Mouse (Mus musculus): ENCODE data around the gene Myh7b. TPM values are rescaled to one million over a fixed set of nuclear protein-coding genes. Genes with fewer than 3 reads are reported as not detected.
"Not testable (repeated sequence)": the region's sequence is repeated elsewhere in the genome, so short reads cannot be mapped to it uniquely, and the experiment has no call there.

Gene Myh7b
- total RNA-seq, 2 experiments from 2014 or later: 5.5 to 5.6 TPM

GRCm38 (mm10) chr2:155585082-155585481, 25.9 kb upstream of the Myh7b start:
- no peak for TF ChIP-seq CTCF (conservative IDR thresholded peaks at IDR 0.05)
- Histone ChIP-seq H3K27ac (no peak overlapping the region), H3K4me3 (no peak overlapping the region)
- no peak for DNase-seq (ENCODE audit: low spot score in 2 of 2)

- TF ChIP-seq CTCF (conservative IDR thresholded peaks at IDR 0.05): no peak
- no peak overlapping the region for H3K27ac ChIP-seq
- H3K4me3 ChIP-seq: no peak overlapping the region
- no peak for DNase-seq (ENCODE audit: low spot score in 2 of 2)
Measured at GRCm38 (mm10) chr2:155585486-155585885, 25.5 kb upstream of the Myh7b start.

- H3K4me3 ChIP-seq: no peak overlapping the region
- no peak for TF ChIP-seq CTCF (conservative IDR thresholded peaks at IDR 0.05)
Measured at GRCm38 (mm10) chr2:155588136-155588535, 22.9 kb upstream of the Myh7b start.

GRCm38 (mm10) chr2:155589521-155589920, 21.5 kb upstream of the Myh7b start:
- DNase-seq (ENCODE audit: low spot score in 2 of 2): no peak
- Histone ChIP-seq H3K4me3 (no peak overlapping the region), H3K27ac (peak overlapping the region; percentile 12; the same call in 1 of the 2 replicates)
- TF ChIP-seq CTCF (conservative IDR thresholded peaks at IDR 0.05): no peak

More at GRCm38 (mm10) chr2:155588136-155588535, 22.9 kb upstream of the Myh7b start:
- DNase-seq (ENCODE audit: low spot score in 2 of 2): no peak
- H3K27ac ChIP-seq: no peak overlapping the region

- no peak overlapping the region for H3K27ac ChIP-seq
- DNase-seq (ENCODE audit: low spot score in 2 of 2): no peak
- H3K4me3 ChIP-seq: no peak overlapping the region
- TF ChIP-seq CTCF (conservative IDR thresholded peaks at IDR 0.05): no peak
Measured at GRCm38 (mm10) chr2:155590876-155591275, 20.1 kb upstream of the Myh7b start.

GRCm38 (mm10) chr2:155591676-155592075, 19.3 kb upstream of the Myh7b start:
- no peak for DNase-seq (ENCODE audit: low spot score in 2 of 2)
- peak overlapping the region; percentile 94; the same call in 1 of the 2 replicates for H3K27ac ChIP-seq
- H3K4me3 ChIP-seq: peak overlapping the region; percentile 78
- no peak for TF ChIP-seq CTCF (conservative IDR thresholded peaks at IDR 0.05)

GRCm38 (mm10) chr2:155592137-155592853, 18.7 kb upstream of the Myh7b start, which contains the start of gene Gss:
Gene Gss, minus strand, starts transcription at chr2:155592810.
- no peak for TF ChIP-seq CTCF (conservative IDR thresholded peaks at IDR 0.05)

GRCm38 (mm10) chr2:155592854-155593283, 18.1 kb upstream of the Myh7b start:
- DNase-seq (ENCODE audit: low spot score in 2 of 2): no peak
- H3K27ac ChIP-seq: peak overlapping the region; percentile 94
- TF ChIP-seq CTCF (conservative IDR thresholded peaks at IDR 0.05): peak; percentile 43
- H3K4me3 ChIP-seq: peak overlapping the region; percentile 78

More at GRCm38 (mm10) chr2:155592137-155592853, 18.7 kb upstream of the Myh7b start, which contains the start of gene Gss:
- H3K4me3 ChIP-seq: peak within 1 kb of the TSS; percentile 78
- H3K27ac ChIP-seq: peak within 1 kb of the TSS; percentile 94
- DNase-seq (ENCODE audit: low spot score in 2 of 2): peak; percentile 98 to 99

GRCm38 (mm10) chr2:155595516-155595915, 15.5 kb upstream of the Myh7b start:
- no peak overlapping the region for H3K4me3 ChIP-seq
- no peak for TF ChIP-seq CTCF (conservative IDR thresholded peaks at IDR 0.05)
- no peak overlapping the region for H3K27ac ChIP-seq
- DNase-seq (ENCODE audit: low spot score in 2 of 2): no peak

- Histone ChIP-seq H3K4me3 (no peak overlapping the region), H3K27ac (no peak overlapping the region)
- no peak for DNase-seq (ENCODE audit: low spot score in 2 of 2)
- 0 out of 2 replicates have a peak, but pooled peaks have one; percentile 7 for TF ChIP-seq CTCF (conservative IDR thresholded peaks at IDR 0.05)
Measured at GRCm38 (mm10) chr2:155603707-155604106, 7.3 kb upstream of the Myh7b start.

- no peak overlapping the region for H3K27ac ChIP-seq
- H3K4me3 ChIP-seq: no peak overlapping the region
- no peak for DNase-seq (ENCODE audit: low spot score in 2 of 2)
- TF ChIP-seq CTCF (conservative IDR thresholded peaks at IDR 0.05): no peak
Measured at GRCm38 (mm10) chr2:155604560-155605235, 6.3 kb upstream of the Myh7b start.

- H3K27ac ChIP-seq; DNase-seq (ENCODE audit: low spot score in 2 of 2); H3K4me3 ChIP-seq: not testable (repeated sequence)
Measured at GRCm38 (mm10) chr2:155605236-155605589, 5.8 kb upstream of the Myh7b start.

GRCm38 (mm10) chr2:155606360-155606759, 4.7 kb upstream of the Myh7b start:
- peak; percentile 79 to 82 for DNase-seq (ENCODE audit: low spot score in 2 of 2)
- H3K4me3 ChIP-seq: no peak overlapping the region
- peak; percentile 75 for TF ChIP-seq CTCF (conservative IDR thresholded peaks at IDR 0.05)
- H3K27ac ChIP-seq: peak overlapping the region; percentile 89
